Mouse (Mus musculus) hindbrain, postnatal 0 days (tissue): Measurements from ENCODE around the gene Samd14. TPM values are rescaled to one million over a fixed set of nuclear protein-coding genes. Genes with fewer than 3 reads are reported as not detected.

Experiments used
- ATAC-seq: fragments of 200-750 bp; cut with Nextera tagmentation; 2 replicates; pipeline ENCODE4 v1.8.0; 2017; ENCODE audit warnings: mild to moderate bottlenecking, moderate TSS enrichment, moderate library complexity
- DNase-seq: peaks from one replicate; pipeline ENCODE4 v3.0.0-alpha.2; 2015; ENCODE audit warnings: low spot score
- H3K27ac ChIP-seq: fragments of 300-500 bp; sonication (generic); 2 replicates; pipeline ENCODE4 v1.5.1; 2014; ENCODE audit warnings: mild to moderate bottlenecking
- H3K27me3 ChIP-seq: fragments of 300-500 bp; sonication (generic); 2 replicates; pipeline ENCODE4 v1.6.1; 2014; ENCODE audit warnings: low read length, mixed read lengths; ENCODE audit not compliant: insufficient read depth
- H3K36me3 ChIP-seq: fragments of 300-500 bp; sonication (generic); 2 replicates; pipeline ENCODE4 v1.6.1; 2014; ENCODE audit warnings: low read length, mixed read lengths; ENCODE audit not compliant: insufficient read depth
- H3K4me1 ChIP-seq: fragments of 300-500 bp; sonication (generic); 2 replicates; pipeline ENCODE4 v1.6.1; 2014; ENCODE audit warnings: antibody characterized with exemption, low read length, mixed read lengths; ENCODE audit not compliant: insufficient read depth
- H3K4me2 ChIP-seq: fragments of 300-500 bp; sonication (generic); 2 replicates; pipeline ENCODE4 v1.6.1; 2014; ENCODE audit warnings: low read depth, mild to moderate bottlenecking, low read length, moderate library complexity, mixed read lengths
- H3K4me3 ChIP-seq: fragments of 300-500 bp; sonication (generic); 2 replicates; pipeline ENCODE4 v1.5.1; 2014; ENCODE audit warnings: low read length
- H3K9ac ChIP-seq: fragments of 300-500 bp; sonication (generic); replicated peaks from 2 replicates; pipeline ENCODE4 v1.6.1; 2014; ENCODE audit warnings: mild to moderate bottlenecking, low read length, moderate library complexity, mixed read lengths
- H3K9me3 ChIP-seq: fragments of 300-500 bp; sonication (generic); 2 replicates; pipeline ENCODE4 v1.6.1; 2016; ENCODE audit warnings: low read length, mixed read lengths
- CTCF ChIP-seq: IDR thresholded peaks from 2 replicates; pipeline ENCODE4 v1.5.1; 2016; ENCODE audit warnings: antibody characterized with exemption, control low read depth, low read depth
- WGBS: fragments of 180-500 bp; shearing (Covaris S2); extraction: QIAGEN DNeasy Blood & Tissue Kit; methylation state at CpG from one replicate; pipeline ENCODE4 v1.1.7; 2014; 5-methylcytosine and 5-hydroxymethylcytosine counted together
- polyA plus RNA-seq: library from polyadenylated mRNA; unstranded; fragments of >200 nt; fragmentation: Nextera tagmentation; extraction: Ambion mirVana; gene quantifications from 2 replicates; pipeline ENCODE4 v1.2.1, GENCODE M21; 2015
- total RNA-seq: library from RNA; depleted of rRNA; stranded (reverse); fragments of >200 nt; gene quantifications from 2 replicates; pipeline ENCODE4 v1.2.3, GENCODE M21; 2014

Samd14 gene
- total and polyA plus RNA-seq, 2 experiments from 2014 or later: 137 to 216 TPM

- peak overlapping the region; percentile 89 for H3K27ac ChIP-seq
- ATAC-seq (no peak), DNase-seq (no peak)
- peak overlapping the region; percentile 74 for H3K4me3 ChIP-seq
- H3K9me3 ChIP-seq: no peaks in the 10 kb centered on the region
- WGBS: 13% methylated on average over 10 of the region's 10 CpGs
- H3K9ac ChIP-seq: peak overlapping the region; percentile 85
- no peaks in the 10 kb centered on the region for H3K27me3 ChIP-seq
- TF ChIP-seq CTCF: no peak
- peak overlapping the region; percentile 99 for H3K4me2 ChIP-seq
- H3K36me3 ChIP-seq: no peaks in the 10 kb centered on the region
- H3K4me1 ChIP-seq: peaks cover 32% of the 10 kb centered on the region
These were observed 20.7 kb upstream of the Samd14 start for GRCm38 (mm10) chr11:94988780-94989561.

GRCm38 (mm10) chr11:94989562-94990017 is 20.1 kb upstream of the Samd14 start:
- ATAC-seq: peak; percentile 71
- peak overlapping the region; percentile 99 for H3K4me2 ChIP-seq

GRCm38 (mm10) chr11:94990102-94990748 is 19.5 kb upstream of the Samd14 start:
- H3K4me2 ChIP-seq: peak overlapping the region; percentile 99
- ATAC-seq (no peak), DNase-seq (no peak)
- no peaks in the 10 kb centered on the region for H3K9me3 ChIP-seq
- H3K4me1 ChIP-seq: peaks cover 43% of the 10 kb centered on the region
- WGBS: 41% methylated on average over 6 of the region's 6 CpGs
- peak overlapping the region; percentile 74 for H3K4me3 ChIP-seq
- H3K9ac ChIP-seq: peak overlapping the region; percentile 85
- no peaks in the 10 kb centered on the region for H3K36me3 ChIP-seq
- TF ChIP-seq CTCF: no peak
- H3K27ac ChIP-seq: peak overlapping the region; percentile 89
- H3K27me3 ChIP-seq: no peaks in the 10 kb centered on the region

More at GRCm38 (mm10) chr11:94989562-94990017, 20.1 kb upstream of the Samd14 start:
- H3K4me3 ChIP-seq: peak overlapping the region; percentile 74
- no peak for TF ChIP-seq CTCF
- peaks cover 37% of the 10 kb centered on the region for H3K4me1 ChIP-seq
- peak overlapping the region; percentile 89 for H3K27ac ChIP-seq
- H3K9ac ChIP-seq: peak overlapping the region; percentile 85
- no peaks in the 10 kb centered on the region for H3K27me3 ChIP-seq
- WGBS: under 1% methylated on average over 12 of the region's 12 CpGs
- no peaks in the 10 kb centered on the region for H3K36me3 ChIP-seq
- H3K9me3 ChIP-seq: no peaks in the 10 kb centered on the region
- peak; percentile 94 for DNase-seq

- Histone ChIP-seq H3K27me3 (no peaks in the 10 kb centered on the region), H3K4me3 (peak within 1 kb of the TSS; percentile 74), H3K4me1 (peaks cover 48% of the 10 kb centered on the region), H3K27ac (peak within 1 kb of the TSS; percentile 89), H3K9me3 (no peaks in the 10 kb centered on the region), H3K36me3 (no peaks in the 10 kb centered on the region), H3K9ac (peak within 1 kb of the TSS; percentile 85), H3K4me2 (peak within 1 kb of the TSS; percentile 99)
- peak; percentile 87 for ATAC-seq
- WGBS: 2% methylated on average over 60 of the region's 69 CpGs
- peak; percentile 93 for DNase-seq
- TF ChIP-seq CTCF: peak; percentile 79
These were observed 18.7 kb upstream of the Samd14 start, which contains the start of gene Ppp1r9b for GRCm38 (mm10) chr11:94990749-94991577. Gene Ppp1r9b (plus strand): TSS chr11:94991035.

- peaks cover 52% of the 10 kb centered on the region for H3K4me1 ChIP-seq
- TF ChIP-seq CTCF: no peak
These were observed 17.8 kb upstream of the Samd14 start for GRCm38 (mm10) chr11:94991641-94992479.

GRCm38 (mm10) chr11:94992480-94992753 is 17.3 kb upstream of the Samd14 start:
- TF ChIP-seq CTCF: no peak
- WGBS: under 1% methylated on average over 20 of the region's 20 CpGs
- no peak for ATAC-seq
- peak overlapping the region; percentile 74 for H3K4me3 ChIP-seq
- H3K36me3 ChIP-seq: peaks cover 11% of the 10 kb centered on the region
- DNase-seq: no peak
- peaks cover 50% of the 10 kb centered on the region for H3K4me1 ChIP-seq
- H3K9ac ChIP-seq: peak overlapping the region; percentile 85
- H3K27me3 ChIP-seq: no peaks in the 10 kb centered on the region
- peak overlapping the region; percentile 89; the same call in 1 of the 2 replicates for H3K27ac ChIP-seq
- H3K9me3 ChIP-seq: no peaks in the 10 kb centered on the region
- H3K4me2 ChIP-seq: peak overlapping the region; percentile 99

More at GRCm38 (mm10) chr11:94991641-94992479, 17.8 kb upstream of the Samd14 start:
- Histone ChIP-seq H3K4me3 (peak overlapping the region; percentile 74), H3K9me3 (no peaks in the 10 kb centered on the region), H3K4me2 (peak overlapping the region; percentile 99), H3K27ac (peak overlapping the region; percentile 89), H3K9ac (peak overlapping the region; percentile 85), H3K36me3 (peaks cover 6% of the 10 kb centered on the region), H3K27me3 (no peaks in the 10 kb centered on the region)
- ATAC-seq (no peak), DNase-seq (peak; percentile 60)
- WGBS: under 1% methylated on average over 91 of the region's 99 CpGs
